Mouse (Mus musculus) CH12.LX (cell line): Measurements from ENCODE around the gene Hcrt. TPM values are rescaled to one million over a fixed set of nuclear protein-coding genes. Genes with fewer than 3 reads are reported as not detected.

Experiments used
- DNase-seq: peaks from one replicate; pipeline ENCODE4 v3.0.0-alpha.2; 2013; ENCODE audit errors: extremely low read depth
- H3K27ac ChIP-seq: 2 replicates; pipeline ENCODE4 v1.5.1; 2012; ENCODE audit warnings: low read depth, mild to moderate bottlenecking, control low read depth, moderate library complexity; ENCODE audit not compliant: insufficient read depth
- H3K27me3 ChIP-seq: replicated peaks from 2 replicates; pipeline ENCODE3; 2012; ENCODE audit warnings: inconsistent platforms
- H3K36me3 ChIP-seq, 2 experiments: replicated peaks in 1 of 2; 2 replicates each; pipeline versions ENCODE3 to v1.6.1; 2012; ENCODE audit warnings: inconsistent platforms in 1 of 2, low read length in 1 of 2, mild to moderate bottlenecking in 1 of 2, mixed read lengths in 1 of 2, moderate library complexity in 1 of 2; ENCODE audit not compliant: control insufficient read depth in 1 of 2, insufficient read depth in 1 of 2
- H3K4me1 ChIP-seq, 2 experiments: 2 replicates each; pipeline ENCODE4 v1.6.1; 2012; ENCODE audit warnings: inconsistent platforms in 1 of 2, moderate library complexity in 1 of 2; ENCODE audit not compliant: insufficient read depth in 2 of 2, control insufficient read depth in 1 of 2
- H3K4me2 ChIP-seq: 2 replicates; pipeline ENCODE4 v1.6.1; 2012; ENCODE audit warnings: low read depth, mild to moderate bottlenecking, control low read depth; ENCODE audit not compliant: poor library complexity, insufficient read depth, severe bottlenecking
- H3K4me3 ChIP-seq, 3 experiments: fragments of 150-350 bp in 1 of 3; sonication (generic) in 1 of 3; replicated peaks in 1 of 3; 2 replicates each; pipeline versions ENCODE3 to v1.5.1; 2011 to 2012; ENCODE audit warnings: low read depth in 2 of 3, low read length in 2 of 3, mild to moderate bottlenecking in 2 of 3, moderate library complexity in 2 of 3, control low read depth in 1 of 3, improper control_type of control experiment in 1 of 3, inconsistent platforms in 1 of 3, mixed read lengths in 1 of 3; ENCODE audit not compliant: poor library complexity in 1 of 3
- H3K79me2 ChIP-seq: replicated peaks from 2 replicates; pipeline ENCODE4 v1.6.1; 2012; ENCODE audit warnings: mild to moderate bottlenecking, moderate library complexity; ENCODE audit not compliant: control insufficient read depth, poor library complexity, insufficient read depth, severe bottlenecking; ENCODE audit errors: extremely low read depth
- H3K9ac ChIP-seq: 2 replicates; pipeline ENCODE4 v1.6.1; 2012; ENCODE audit warnings: low read depth, mild to moderate bottlenecking, control low read depth, moderate library complexity; ENCODE audit not compliant: insufficient read depth
- H3K9me3 ChIP-seq: replicated peaks from 2 replicates; pipeline ENCODE3; 2012; ENCODE audit warnings: low read length, inconsistent platforms, mixed read lengths
- CHD2 ChIP-seq: IDR thresholded peaks from 2 replicates; pipeline ENCODE4 v1.6.1; 2011; ENCODE audit warnings: low read length, improper control_type of control experiment
- EP300 ChIP-seq: IDR thresholded peaks from 2 replicates; pipeline ENCODE4 v1.6.1; 2011; ENCODE audit warnings: low read length, improper control_type of control experiment
- GABPA ChIP-seq: IDR thresholded peaks from 2 replicates; pipeline ENCODE4 v1.6.1; 2012; ENCODE audit warnings: low read depth, low read length, improper control_type of control experiment, inconsistent platforms; ENCODE audit not compliant: insufficient replicate concordance
- JUND ChIP-seq: conservative IDR thresholded peaks from 2 replicates; pipeline ENCODE4 v1.6.1; 2011; ENCODE audit warnings: low read depth, low read length, improper control_type of control experiment
- KAT2A ChIP-seq: IDR thresholded peaks from 2 replicates; pipeline ENCODE4 v1.6.1; 2012; ENCODE audit warnings: low read length, improper control_type of control experiment, inconsistent platforms; ENCODE audit not compliant: insufficient replicate concordance
- MAZ ChIP-seq: IDR thresholded peaks from 2 replicates; pipeline ENCODE4 v1.6.1; 2012; ENCODE audit warnings: low read depth, mild to moderate bottlenecking, inconsistent platforms, low read length, improper control_type of control experiment, moderate library complexity
- MEF2A ChIP-seq: IDR thresholded peaks from 2 replicates; pipeline ENCODE4 v1.6.1; 2014; ENCODE audit warnings: low read depth, mild to moderate bottlenecking, inconsistent platforms, low read length, improper control_type of control experiment, borderline replicate concordance
- NRF1 ChIP-seq: IDR thresholded peaks from 2 replicates; pipeline ENCODE4 v1.6.1; 2014; ENCODE audit warnings: low read depth, mild to moderate bottlenecking, inconsistent platforms, low read length, improper control_type of control experiment, moderate library complexity
- POLR2AphosphoS2 ChIP-seq: IDR thresholded peaks from 2 replicates; pipeline ENCODE4 v1.6.1; 2011; ENCODE audit warnings: low read depth, low read length, improper control_type of control experiment
- SIN3A ChIP-seq: IDR thresholded peaks from 2 replicates; pipeline ENCODE4 v1.6.1; 2012; ENCODE audit warnings: low read length, improper control_type of control experiment, inconsistent platforms
- SMC3 ChIP-seq: IDR thresholded peaks from 2 replicates; pipeline ENCODE4 v1.6.1; 2011; ENCODE audit warnings: low read depth, low read length, improper control_type of control experiment
- TBP ChIP-seq: conservative IDR thresholded peaks from 2 replicates; pipeline ENCODE4 v1.6.1; 2011; ENCODE audit warnings: low read depth, low read length, improper control_type of control experiment
- TCF12 ChIP-seq: IDR thresholded peaks from 2 replicates; pipeline ENCODE4 v1.6.1; 2014; ENCODE audit warnings: low read depth, mild to moderate bottlenecking, inconsistent platforms, low read length, improper control_type of control experiment
- USF1 ChIP-seq: IDR thresholded peaks from 2 replicates; pipeline ENCODE4 v1.6.1; 2014; ENCODE audit warnings: low read depth, mild to moderate bottlenecking, inconsistent platforms, low read length, improper control_type of control experiment
- ZC3H11A ChIP-seq: IDR thresholded peaks from 2 replicates; pipeline ENCODE4 v1.6.1; 2012; ENCODE audit warnings: low read depth, mild to moderate bottlenecking, inconsistent platforms, low read length, improper control_type of control experiment
- ZKSCAN1 ChIP-seq: IDR thresholded peaks from 2 replicates; pipeline ENCODE4 v1.6.1; 2012; ENCODE audit warnings: low read depth, inconsistent platforms, low read length, improper control_type of control experiment, borderline replicate concordance
- ZMIZ1 ChIP-seq: IDR thresholded peaks from 2 replicates; pipeline ENCODE4 v1.6.1; 2012; ENCODE audit warnings: low read depth, mild to moderate bottlenecking, inconsistent platforms, low read length, improper control_type of control experiment
- dilution Hi-C: fragments of 300-500 bp; cut with MboI; formaldehyde crosslinking; loops from 2 replicates; pipeline ENCODE4 v1.14.3; 2020; ENCODE audit warnings: low sequenced_read_pairs; ENCODE audit not compliant: extremely low pct_unique_long_range_greater_than_20kb, extremely low pct_ligation_motif_present
- in situ Hi-C: fragments of 300-500 bp; cut with MboI; formaldehyde crosslinking; loops from 3 replicates; pipeline ENCODE4 v1.14.3; 2019; ENCODE audit warnings: low sequenced_read_pairs, low pct_ligation_motif_present, low pct_unique_long_range_greater_than_20kb, mixed read lengths
- polyA plus RNA-seq: library from polyadenylated mRNA; unstranded; fragments of >175 nt; gene quantifications from 2 replicates; pipeline ENCODE4 v1.2.1, GENCODE M21; 2012; ENCODE audit warnings: low read depth; ENCODE audit not compliant: insufficient read length
- total RNA-seq, 2 experiments: library from RNA; depleted of rRNA; stranded (reverse); fragments of 300-350 nt in 1 of 2; fragments of >200 nt in 1 of 2; gene quantifications; 2 replicates each; pipeline ENCODE4 v1.2.3; 2012 to 2014

Hcrt gene
- total and polyA plus RNA-seq, 3 experiments = not detected

DNA sequence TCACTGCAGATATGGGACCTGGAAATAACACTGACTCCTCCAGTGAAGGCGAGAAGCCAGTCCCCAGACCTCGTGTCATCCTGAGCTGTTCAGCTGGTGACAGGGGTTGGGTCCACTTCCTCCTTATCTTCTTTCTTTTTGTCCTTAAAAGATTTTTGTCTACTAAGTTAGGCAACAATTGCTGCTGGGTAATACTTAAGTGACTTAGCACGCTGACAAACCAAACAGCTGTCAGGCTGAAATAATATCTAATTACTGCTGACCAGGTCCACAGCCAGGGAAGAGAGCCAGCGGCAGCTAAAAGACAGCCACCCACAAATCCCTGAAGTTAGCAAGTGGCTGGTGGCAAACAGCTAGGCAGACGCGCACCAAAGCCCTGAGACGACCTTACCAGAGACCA is 42.8 kb upstream of the Hcrt start:
- H3K36me3 ChIP-seq = peaks cover 39 to 57% of the 10 kb centered on the region in 2 experiments
- H3K79me2 ChIP-seq = no peaks in the 10 kb centered on the region
- no peak for DNase-seq
- peaks cover 6% of the 10 kb centered on the region for H3K9me3 ChIP-seq
- no peaks in the 10 kb centered on the region for H3K27me3 ChIP-seq
- no peak overlapping the region for H3K27ac ChIP-seq
- in situ Hi-C loops = no loop called here
- H3K4me3 ChIP-seq = no peak overlapping the region
- dilution Hi-C loops = no loop called here
- H3K4me2 ChIP-seq = no peak overlapping the region
- peaks cover 0 to 6% of the 10 kb centered on the region in 2 experiments; a peak in 1 of 4 replicates for H3K4me1 ChIP-seq
- TF ChIP-seq ZMIZ1 (no peak), SIN3A (no peak), EP300 (no peak), JUND (no peak), TCF12 (no peak), MAZ (no peak), NRF1 (no peak), POLR2AphosphoS2 (no peak), TBP (no peak)
- no peak overlapping the region for H3K9ac ChIP-seq

DNA sequence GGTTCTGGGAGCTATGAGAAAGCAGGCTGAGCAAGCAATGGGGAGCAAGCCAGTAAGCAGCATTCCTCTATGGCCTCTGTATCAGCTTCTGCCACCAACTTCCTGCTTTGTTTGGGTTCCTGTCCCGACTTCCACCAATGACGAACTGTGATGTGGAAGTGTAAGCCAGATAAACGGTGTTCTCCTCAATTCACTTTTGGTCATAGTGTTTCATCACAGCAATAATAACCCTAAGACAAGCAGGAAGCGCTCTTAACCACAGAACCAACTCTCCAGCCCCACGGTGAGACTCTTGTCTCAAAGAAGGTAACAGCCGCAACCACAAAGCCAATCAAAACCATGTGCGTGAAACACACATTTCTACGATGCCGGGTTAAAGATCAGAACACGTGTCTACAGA is 41.7 kb upstream of the Hcrt start:
- peaks cover 6% of the 10 kb centered on the region for H3K9me3 ChIP-seq
- H3K4me2 ChIP-seq = no peak overlapping the region
- DNase-seq = no peak
- peaks cover 39 to 65% of the 10 kb centered on the region in 2 experiments for H3K36me3 ChIP-seq
- in situ Hi-C loops (no loop called here), dilution Hi-C loops (no loop called here)
- no peak overlapping the region for H3K4me3 ChIP-seq
- no peaks in the 10 kb centered on the region for H3K79me2 ChIP-seq
- no peak overlapping the region for H3K27ac ChIP-seq
- H3K9ac ChIP-seq = no peak overlapping the region
- no peak for TF ChIP-seq CHD2
- no peak for TF ChIP-seq KAT2A
- no peak for TF ChIP-seq ZKSCAN1
- TF ChIP-seq USF1 = no peak
- TF ChIP-seq SMC3 = no peak
- TF ChIP-seq TCF12 = no peak
- TF ChIP-seq TBP = no peak
- no peak for TF ChIP-seq ZC3H11A
- no peak for TF ChIP-seq MEF2A
- TF ChIP-seq GABPA = no peak
- no peak for TF ChIP-seq SIN3A
- H3K27me3 ChIP-seq = no peaks in the 10 kb centered on the region
- H3K4me1 ChIP-seq = peaks cover 0 to 6% of the 10 kb centered on the region in 2 experiments; a peak in 1 of 4 replicates
